Mouse (Mus musculus) spleen, postnatal 36 days (tissue): ENCODE results near the gene Gpatch4.

Experiments
- DNase-seq, 2 experiments: peaks; one replicate each; pipeline ENCODE4 v3.0.0; 2022; ENCODE audit warnings: low spot score in 2 of 2, mixed read lengths in 1 of 2

Gene Gpatch4

GRCm38 (mm10) chr3:88030608-88031395 is 12.1 kb upstream of the Gpatch4 start:
- no peak for DNase-seq

- DNase-seq = no peak
These were observed 9.4 kb upstream of the Gpatch4 start for GRCm38 (mm10) chr3:88033506-88033905.

DNA sequence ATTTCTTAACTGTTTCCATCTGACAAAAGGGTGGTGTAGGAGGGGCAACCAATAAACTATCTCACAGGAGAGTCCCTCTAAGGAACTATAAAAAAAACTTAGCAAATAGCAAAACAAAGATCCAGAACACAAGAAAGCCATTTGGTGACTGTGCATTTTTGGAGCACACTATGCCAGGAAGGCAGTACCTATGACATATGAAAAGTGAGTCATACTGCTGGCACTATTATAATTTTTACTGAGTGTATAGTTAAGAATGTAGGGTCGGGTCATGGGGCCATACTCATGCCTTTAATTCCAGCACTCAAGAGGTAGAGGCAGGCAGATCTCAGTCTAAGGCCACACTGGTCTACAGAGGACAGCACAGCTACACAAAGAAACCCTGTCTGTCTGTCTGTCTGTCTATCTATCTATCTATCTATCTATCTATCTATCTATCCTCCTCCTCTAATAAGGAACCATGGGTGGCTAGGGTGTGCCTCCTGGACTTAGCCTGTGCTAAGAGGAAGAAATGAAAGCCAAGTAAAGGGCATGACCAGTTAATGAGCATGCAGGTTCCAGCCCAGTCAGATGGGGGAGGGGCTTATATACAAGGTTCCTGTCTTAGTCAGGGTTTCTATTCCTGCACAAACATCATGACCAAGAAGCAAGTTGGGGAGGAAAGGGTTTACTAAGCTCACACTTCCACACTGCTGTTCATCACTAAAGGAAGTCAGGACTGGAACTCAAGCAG is 7.2 kb upstream of the Gpatch4 start:
- DNase-seq = no peak

- DNase-seq = no peak
These were observed 6.6 kb downstream of the Gpatch4 start for GRCm38 (mm10) chr3:88049532-88049931.

DNA sequence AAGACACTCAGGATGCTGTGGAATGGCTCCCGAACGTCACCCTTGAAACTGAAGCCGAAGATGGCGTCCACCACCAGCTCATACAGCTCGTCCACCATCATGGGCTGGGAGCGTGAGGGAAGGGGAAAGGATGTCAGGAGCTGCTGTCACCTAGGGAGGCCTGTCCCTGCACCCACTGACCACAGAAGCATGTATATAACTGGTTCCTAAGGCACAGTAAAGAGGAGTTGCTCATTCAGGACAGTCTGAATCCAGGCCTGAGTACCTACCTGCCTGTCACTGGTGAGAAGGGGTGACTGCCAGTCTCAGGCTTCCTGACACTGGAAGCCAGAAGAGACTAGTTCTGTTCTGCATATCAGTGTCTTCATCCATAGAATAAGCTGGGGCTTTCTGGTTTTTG is 14.1 kb downstream of the Gpatch4 start:
- no peak for DNase-seq

GRCm38 (mm10) chr3:88057902-88058696 is 15.2 kb downstream of the Gpatch4 start, which contains the start of gene Naxe:
TSS of gene Naxe (minus strand) at chr3:88058495.
- DNase-seq = peak; percentile 83 to 85

DNA sequence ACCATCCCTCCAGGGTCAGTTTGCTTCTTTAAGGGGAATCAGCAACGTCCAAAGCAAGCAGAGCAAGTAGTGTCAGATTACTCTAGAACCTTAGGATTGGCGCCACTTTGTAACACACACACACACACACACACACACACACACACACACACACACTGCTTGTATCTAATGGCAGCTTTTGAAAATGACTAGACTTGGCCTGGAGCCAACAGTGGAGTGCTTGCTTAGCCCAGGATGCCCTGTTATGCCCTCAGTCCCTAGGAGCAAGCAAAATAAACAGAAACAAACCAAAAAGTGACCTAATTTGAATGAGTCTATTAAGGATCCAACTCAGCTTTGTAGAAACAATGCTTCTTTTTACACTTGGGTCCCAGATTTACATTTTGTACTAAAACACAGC is 25.5 kb downstream of the Gpatch4 start:
- DNase-seq = no peak

- DNase-seq = peak; percentile 66 to 71
These were observed 28.9 kb downstream of the Gpatch4 start for GRCm38 (mm10) chr3:88071783-88072182.

GRCm38 (mm10) chr3:88073631-88074030 is 30.7 kb downstream of the Gpatch4 start:
- no peak for DNase-seq

GRCm38 (mm10) chr3:88074351-88074750 is 31.4 kb downstream of the Gpatch4 start:
- no peak for DNase-seq

DNA sequence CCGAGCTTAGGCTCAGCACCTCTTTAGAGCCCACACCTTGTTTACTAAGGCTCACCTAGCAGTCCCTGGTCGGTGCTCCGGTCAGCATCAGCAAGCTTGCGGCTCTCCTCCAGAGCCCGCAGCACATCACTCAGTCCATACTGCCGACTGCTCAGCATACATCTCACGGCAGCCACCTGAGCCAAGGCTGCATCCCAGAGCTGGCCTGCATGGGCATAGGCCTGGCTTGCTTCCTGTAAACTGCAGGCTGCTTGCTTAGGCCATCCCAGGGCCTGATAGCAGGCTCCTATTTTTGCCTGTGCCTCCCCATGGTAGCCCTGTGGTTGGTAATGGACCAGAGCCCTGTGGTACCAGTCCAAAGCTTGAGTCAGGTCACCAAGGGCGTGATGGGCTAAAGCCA is 31.9 kb downstream of the Gpatch4 start:
- DNase-seq = no peak

- DNase-seq = no peak
These were observed 34.5 kb downstream of the Gpatch4 start for GRCm38 (mm10) chr3:88077441-88077840.

DNA sequence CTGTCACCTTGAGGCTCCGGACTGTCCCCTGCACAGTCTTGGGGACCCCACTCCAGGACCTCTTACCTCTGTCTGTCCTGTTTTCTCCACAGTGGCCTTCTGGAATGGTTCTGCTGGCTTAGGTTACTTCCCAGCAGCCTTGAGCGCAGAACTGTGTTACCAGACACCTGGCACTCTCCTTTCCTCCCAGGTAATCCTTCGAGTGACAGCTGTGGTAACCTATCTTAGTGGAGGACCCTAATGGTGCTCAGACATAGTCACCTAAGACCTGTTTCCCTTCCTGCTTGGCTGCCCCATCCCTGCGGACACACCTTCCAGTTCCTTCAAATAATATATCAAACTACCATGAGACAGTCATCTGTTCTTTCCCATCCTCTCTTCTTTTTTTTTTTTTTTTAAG is 35.3 kb downstream of the Gpatch4 start, which contains the start of gene Ttc24:
Gene Ttc24 (minus strand): TSS at position 101 of the 400 bp plus-strand sequence.
- no peak for DNase-seq

DNA sequence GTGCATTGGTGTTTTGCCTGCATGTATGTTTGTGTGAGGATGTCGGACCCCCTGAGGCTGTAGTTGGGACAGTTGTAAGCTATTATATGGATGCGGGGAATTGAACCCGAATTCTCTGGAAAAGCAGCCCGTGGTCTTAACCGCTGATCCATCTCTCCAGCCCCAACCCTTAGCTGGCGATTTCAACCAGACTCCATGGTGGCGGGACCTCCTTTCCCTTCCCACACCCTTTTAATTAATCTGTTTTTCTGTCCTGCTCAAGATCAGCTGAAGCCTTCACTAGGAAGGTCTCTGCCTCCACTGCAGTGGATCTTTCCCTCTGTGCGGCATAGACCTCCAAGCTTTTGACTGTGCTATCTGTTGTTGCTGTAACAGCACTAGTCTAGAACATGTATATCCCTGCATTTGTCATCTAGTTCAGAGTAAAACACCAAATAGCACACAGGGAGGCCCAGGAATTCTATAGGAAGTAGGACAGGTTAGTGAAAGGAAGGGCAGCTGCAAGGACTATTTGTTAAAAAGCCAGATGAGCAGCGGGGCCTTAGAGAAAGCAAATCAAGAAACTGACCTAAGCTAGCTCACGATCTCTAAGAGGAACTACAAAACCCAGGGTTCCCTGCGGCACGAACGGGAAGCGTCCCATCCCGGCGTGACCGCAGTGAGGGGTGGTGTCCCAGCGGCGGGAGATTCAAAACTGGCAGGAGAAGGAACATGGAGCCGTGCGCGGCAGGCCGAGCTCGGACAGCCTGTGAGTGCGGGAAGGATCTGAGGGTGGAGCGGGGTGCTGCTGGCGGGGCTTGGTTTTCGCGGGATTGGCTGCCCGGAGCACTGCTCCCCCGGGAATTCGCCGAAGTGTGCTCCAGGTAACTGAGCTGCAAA is 38.7 kb downstream of the Gpatch4 start, which contains the start of gene Iqgap3:
Gene Iqgap3 (plus strand): TSS at position 627 of the 879 bp plus-strand sequence.
- peak; percentile 84 to 90 for DNase-seq

- DNase-seq = no peak
These were observed 39.3 kb downstream of the Gpatch4 start for GRCm38 (mm10) chr3:88082224-88082618.

- peak; percentile 20 to 23 for DNase-seq
These were observed 39.8 kb downstream of the Gpatch4 start for GRCm38 (mm10) chr3:88082663-88083062.

- no peak for DNase-seq
These were observed 41.1 kb downstream of the Gpatch4 start for GRCm38 (mm10) chr3:88084001-88084400.

DNA sequence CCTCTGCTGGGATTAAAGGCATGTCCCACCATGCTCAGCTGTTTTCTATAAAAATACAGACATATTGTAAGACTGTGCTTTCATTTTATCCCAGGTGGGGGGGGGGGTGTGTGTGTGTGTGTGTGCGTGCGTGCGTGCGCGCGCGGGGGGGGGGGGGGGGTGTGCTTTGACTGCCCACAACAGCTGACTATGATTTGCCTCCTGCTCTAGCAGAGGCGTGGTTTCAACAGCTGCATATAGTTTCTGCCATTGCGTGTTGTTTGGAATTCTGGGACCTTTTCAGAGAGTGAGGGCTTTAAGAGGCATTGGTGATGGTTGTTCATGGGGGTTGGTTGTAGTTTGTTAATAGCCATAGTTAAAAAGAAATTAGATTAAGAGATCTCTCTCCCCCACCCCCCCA is 42.6 kb downstream of the Gpatch4 start:
- no peak for DNase-seq

DNA sequence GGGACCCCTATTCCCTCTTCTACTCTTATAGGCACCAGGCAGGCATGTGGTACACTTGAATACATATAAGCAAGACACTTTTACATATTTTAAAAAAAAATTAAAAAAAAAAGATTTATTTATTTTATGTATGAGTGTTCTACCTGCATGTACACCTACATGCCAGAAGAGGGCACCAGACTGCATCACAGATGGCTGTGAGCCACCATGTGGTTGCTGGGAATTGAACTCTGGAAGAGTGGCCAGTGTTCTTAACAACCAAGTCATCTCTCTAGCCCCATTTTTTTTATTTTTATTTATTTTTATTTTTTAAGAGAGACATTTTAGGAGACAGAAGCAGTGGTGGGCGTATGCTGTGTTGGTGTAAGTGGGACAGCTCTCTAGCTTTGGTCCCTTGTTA is 44.8 kb downstream of the Gpatch4 start:
- DNase-seq = peak in 1 of 2 experiments; percentile 20

DNA sequence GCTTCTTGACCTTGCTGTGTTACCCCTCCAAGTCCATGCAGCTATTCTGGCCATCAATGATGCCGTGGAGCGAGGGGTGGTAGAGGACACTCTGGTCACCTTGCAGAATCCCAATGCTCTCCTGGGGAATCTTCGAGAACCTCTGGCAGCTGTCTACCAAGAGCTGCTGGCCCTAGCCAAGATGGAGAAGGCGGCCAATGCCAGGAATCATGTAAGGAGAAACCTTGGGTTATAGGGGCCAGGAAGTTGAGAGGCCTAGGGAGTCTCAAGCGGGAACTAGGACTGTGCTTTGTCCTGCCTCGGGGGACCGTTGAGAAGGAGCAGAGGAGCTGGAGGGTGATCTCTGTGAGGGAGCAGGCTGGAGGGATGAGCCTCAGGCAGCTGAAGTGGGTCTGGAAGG is 47.2 kb downstream of the Gpatch4 start:
- DNase-seq = no peak

DNA sequence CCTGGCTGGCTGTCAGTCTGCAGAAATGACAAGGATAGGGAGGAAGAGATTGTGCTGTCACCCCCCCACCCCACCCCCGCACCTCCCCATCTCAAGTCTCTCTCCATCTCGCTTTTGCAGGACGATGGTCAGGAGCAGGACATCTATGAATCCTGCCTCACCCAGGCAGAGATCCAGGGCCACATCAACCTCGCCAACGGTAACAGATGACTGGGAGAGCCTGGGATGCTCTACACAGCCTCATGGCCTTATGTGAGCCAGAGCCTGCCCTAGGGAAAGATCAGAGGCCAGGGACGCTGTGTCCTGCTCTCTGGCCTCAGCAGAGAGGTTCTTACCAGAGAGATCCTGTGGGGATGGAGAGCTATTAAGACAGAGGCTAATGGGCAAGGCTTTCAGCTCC is 47.7 kb downstream of the Gpatch4 start:
- DNase-seq = no peak
